Mouse (Mus musculus): ENCODE measurements around the gene Mcts2.
"Not testable (repeated sequence)": the region's sequence is repeated elsewhere in the genome, so short reads cannot be mapped to it uniquely, and the experiment has no call there.

Gene Mcts2

DNA sequence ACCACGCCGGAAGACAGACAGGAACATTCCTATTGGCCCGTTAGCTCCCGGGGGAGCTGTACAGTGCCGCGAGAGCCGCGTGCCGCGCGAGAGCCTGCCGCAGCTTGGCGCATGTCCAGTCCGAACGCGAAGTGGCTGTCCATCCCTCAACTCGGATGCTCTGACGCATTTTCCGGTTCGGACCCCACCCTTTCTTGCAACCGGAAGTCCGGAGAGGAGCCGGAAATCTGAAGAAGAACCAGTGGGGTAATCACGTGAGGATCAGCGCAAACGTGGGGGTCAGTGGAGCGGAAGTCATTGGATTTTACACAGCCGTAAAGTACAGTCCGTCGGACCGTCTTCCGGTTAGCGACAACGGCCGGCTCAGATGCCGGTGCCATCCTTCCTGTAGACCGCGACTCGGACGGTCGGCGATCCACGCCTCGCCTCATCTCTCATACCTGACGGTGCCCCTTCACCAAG is at the start of gene Mcts2:
Gene Mcts2, plus strand, starts transcription at position 230 of the 462 bp plus-strand sequence.
- peak; percentile 97 for DNase-seq (ENCODE audit: low spot score)

DNA sequence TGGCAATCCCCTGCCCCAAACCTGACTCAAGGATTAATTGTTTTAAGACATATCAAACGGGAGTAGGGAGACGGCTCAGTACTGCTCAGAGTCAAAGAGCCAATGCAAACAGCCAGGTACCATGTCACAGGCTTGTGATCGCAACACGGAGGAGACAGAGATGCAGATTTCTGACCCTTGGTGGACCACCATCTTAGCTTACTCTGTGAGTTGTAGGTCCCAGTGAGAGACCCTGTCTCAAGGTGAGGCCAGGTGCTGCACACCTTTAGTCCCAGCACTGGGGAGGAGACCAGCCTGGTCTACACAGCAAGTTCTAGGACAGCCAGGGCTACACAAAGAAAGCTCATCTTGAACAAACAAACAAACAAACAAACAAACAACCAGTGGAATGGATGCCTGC is 49.5 kb upstream of the Mcts2 start:
- DNase-seq (ENCODE audit: low spot score), result no peak

DNA sequence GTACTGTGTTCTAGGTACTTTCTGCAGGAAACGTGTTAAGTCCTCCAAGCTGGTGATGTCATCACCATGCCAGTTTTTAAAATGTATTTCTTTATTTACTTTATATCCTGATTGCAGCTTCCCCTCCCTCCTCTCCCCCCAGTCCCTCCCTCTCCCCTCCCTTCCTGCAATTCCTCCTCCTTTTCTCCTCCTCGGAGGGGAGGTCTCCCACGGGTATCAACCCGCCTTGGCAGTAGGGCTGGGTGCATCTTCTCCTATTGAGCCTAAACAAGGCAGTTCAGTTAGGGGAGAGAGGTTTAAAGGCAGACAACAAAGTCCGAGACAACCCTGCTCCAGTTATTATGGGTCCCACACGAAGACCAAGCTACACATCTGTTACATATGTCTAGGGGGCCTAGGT is 48.0 kb upstream of the Mcts2 start:
- DNase-seq (ENCODE audit: low spot score), result no peak

DNA sequence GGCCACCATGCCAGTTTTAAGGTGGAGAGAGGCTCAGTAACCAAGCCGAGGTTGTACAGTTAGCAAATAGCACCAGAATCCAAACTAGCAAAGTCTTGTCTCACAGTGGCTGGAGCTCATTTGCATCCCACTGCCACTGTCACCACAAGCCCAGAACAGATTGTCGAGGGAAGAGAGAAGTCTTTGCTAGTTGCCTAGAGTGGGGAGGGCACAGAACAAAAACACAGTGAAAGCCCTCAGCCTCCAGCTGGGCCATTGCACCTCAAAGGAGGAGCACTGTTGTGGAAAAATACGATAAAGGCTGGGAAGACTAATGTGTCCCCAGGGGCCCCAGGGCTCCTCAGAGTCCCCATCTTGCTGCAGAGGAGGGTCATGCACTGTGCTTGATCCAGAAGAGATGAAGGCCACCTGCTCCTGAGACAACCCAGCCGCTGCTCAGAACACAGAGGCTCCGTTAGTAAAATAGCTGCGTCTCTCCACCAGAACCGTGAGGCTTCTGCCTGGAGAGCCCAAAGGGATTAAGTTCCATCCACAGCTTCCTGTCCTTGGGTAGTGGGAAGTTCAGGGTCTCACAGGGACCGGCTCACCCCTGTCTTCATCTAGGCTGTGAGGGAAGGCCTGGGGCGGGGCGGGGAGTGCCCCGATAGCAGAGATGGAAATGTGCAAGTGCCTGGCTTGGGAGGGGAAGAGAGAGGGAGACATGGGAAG is 47.3 kb upstream of the Mcts2 start:
- peak; percentile 73 for DNase-seq (ENCODE audit: low spot score)

DNA sequence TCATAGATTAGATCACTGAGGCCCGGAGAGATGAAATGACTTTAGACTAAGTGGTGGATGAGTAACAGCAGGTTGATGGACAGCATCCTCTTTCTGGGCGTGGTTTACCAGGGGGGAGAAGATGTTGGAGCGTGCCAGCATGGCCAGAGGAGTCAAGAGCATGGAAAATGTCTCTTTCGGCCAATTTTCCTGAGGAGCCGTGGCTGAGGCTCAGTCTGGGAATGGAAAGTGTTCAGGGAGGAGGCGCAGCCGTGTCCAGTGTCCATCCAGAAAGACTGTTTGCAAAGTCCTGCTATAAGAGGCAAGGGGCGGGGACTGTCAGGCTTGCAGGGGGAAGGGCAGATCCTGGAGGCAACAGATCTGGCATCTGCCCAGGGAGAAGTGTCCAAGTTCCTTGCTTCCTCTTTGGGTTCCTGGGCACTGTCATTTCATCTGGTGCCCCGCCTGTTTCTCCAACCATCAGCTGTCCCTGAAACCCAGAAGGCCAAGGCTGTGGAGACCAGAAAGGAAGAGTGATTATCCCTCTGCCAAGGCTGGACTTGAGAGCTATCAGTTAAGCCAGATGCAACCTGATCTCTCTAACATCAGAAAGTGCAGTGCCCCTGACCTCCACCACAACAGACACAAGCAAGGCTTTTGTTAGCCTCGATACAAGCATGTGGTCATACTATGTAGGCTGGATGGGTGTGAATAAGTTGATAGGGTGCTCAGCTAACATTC is 33.8 kb upstream of the Mcts2 start:
- no peak for DNase-seq (ENCODE audit: low spot score)

DNA sequence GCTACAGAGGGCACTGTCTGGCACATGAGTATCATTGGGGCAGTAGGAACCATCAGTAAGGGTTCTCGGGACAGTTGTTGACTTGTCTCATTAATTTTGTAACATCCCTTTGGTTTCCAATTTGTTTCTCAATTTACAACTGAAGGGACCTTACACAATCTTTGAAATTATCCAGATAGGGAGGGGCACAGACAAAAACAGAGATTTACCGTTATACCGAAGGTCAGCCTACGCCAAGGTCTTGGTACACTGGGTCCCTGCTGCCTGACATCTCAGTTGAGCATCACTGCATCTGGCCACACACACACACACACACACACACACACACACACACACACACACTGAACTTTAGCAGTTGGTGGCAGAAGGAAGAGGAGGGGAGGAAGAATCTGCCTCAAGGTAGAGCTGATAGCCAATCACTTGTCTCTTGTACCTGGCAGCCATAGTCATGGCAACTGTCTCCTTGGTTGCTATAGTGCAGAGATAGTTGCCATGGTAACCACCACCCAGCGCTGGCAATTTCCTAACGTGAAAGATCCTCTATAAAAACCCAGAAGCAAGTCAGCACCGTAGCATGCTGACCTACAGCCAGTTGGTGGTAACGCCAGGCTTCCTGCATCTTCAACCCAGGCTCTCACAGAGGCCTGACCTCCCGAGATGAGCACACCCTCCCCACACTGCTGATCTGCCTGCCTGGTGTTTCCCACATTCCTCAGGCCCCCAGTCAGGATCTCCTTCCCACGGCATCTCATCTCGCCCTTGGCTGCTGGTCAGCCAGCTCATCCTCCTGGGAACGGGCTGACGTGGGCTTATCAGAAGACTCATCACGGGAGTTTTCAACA is 32.7 kb upstream of the Mcts2 start:
- no peak for DNase-seq (ENCODE audit: low spot score)

DNA sequence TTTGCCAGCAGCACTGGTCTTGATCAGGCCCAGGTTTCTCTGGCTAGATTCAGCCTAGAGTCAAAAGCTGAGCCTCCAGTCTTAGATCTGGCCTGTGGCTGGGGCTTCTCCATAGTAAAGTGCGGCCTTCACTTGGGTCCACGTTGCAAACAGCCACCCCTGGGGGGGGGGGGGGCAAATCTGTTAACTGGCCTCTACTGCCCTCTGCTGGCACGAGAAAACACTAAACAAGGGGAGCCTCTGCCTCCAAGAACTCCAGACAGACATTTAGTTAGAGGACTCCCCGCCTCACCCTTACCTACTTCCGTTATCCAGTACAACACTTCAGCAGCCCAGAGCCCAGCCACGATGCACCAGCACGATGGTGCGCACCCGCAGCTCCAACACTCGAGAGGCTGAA is 29.4 kb upstream of the Mcts2 start:
- no peak for DNase-seq (ENCODE audit: low spot score)

DNA sequence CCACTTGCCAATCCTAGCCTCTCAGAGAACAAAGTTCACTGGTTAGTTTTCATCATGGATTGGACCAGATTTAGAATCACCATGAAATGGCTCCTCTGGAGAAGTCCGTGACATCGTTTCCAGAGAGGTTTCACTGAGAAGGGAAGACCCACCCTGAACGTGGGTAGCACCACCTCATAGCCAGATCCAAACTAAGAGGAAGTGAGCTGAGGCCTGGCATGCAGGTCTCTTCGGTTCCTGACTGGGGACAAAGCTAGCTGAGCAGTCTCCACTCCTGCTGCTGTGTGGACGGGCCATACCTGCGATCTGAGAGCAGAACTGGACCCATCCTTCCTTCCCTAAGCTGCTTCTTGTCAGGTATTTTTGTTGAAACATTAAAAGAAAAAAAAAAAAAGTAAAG is 25.7 kb upstream of the Mcts2 start:
- DNase-seq (ENCODE audit: low spot score), result no peak

DNA sequence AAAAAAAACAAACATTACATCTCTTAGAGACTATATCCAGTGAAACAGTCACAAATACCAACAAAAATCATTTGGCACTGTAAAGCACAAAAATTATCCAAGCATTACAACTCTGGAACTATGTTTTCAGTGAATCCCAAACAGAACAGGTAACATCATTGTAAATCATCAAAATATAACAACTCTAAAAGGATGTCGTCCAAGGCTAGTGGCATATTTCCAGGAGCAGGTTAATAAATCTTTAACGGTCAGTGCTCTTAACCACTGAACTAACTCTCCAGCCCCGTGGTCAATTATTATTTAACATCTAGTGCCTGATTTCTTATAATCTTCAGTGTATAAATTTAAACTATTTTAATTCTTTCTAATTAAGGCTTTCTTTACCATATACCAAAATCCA is 20.6 kb upstream of the Mcts2 start:
- not testable (repeated sequence) for DNase-seq (ENCODE audit: low spot score)

DNA sequence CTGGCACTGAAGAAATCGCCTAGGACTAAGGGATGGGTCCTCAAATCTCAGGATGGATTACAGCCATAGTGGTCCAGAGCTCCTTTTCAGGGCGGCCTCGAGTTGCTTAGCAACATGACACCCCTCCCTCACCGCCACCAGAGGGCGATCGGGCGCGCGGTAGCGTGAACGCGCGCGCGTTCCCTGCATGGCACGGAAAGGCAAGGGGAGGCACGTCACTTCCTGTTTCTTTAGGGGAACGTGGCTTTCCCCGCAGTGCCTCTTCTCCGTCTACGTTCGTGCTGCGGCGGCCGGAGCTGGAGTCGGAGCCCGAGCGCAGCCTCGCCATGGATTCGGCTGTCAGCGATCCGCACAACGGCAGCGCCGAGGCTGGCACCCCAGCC is 17.6 kb upstream of the Mcts2 start, which contains the start of gene H13:
Gene H13, plus strand, starts transcription at position 206 of the 383 bp plus-strand sequence.
- peak; percentile 90 for DNase-seq (ENCODE audit: low spot score)

DNA sequence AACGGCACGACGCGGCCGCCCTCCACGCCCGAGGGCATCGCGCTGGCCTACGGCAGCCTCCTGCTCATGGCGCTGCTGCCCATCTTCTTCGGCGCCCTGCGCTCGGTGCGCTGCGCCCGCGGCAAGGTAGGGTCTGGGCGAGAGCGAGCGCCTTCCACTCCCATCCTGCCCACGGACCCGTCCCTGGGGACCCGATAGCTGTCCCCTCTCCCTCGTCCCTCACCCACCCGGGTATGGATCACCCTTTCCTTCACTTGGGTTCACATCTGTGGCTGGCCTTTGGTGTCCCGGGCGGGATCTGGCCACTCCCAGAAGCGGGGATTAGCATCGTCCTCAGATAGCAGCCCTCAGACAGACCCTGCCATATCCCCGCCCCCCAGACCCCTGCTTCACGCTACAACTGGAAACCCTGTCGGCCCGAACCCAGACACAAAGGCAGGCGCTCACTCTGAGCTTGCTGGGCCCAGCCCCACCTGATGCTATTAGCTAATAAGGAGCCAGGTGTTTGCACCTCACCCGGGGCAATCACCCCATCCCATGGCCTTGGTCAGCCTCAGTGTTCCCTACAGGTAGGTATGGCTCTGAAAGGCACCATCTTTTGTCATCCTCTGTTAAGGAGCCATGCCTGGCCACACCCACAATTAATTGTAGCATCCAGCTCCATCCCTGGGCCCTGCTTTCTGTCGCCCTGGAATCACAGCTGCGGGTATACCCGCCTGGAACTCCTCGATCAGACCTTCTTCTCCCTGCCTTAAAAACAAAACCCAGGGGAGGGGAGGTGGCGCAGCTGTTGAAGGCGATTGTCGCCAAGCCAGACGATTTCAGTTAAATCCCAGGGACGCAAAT is 17.0 kb upstream of the Mcts2 start:
- DNase-seq (ENCODE audit: low spot score), result peak; percentile 55

DNA sequence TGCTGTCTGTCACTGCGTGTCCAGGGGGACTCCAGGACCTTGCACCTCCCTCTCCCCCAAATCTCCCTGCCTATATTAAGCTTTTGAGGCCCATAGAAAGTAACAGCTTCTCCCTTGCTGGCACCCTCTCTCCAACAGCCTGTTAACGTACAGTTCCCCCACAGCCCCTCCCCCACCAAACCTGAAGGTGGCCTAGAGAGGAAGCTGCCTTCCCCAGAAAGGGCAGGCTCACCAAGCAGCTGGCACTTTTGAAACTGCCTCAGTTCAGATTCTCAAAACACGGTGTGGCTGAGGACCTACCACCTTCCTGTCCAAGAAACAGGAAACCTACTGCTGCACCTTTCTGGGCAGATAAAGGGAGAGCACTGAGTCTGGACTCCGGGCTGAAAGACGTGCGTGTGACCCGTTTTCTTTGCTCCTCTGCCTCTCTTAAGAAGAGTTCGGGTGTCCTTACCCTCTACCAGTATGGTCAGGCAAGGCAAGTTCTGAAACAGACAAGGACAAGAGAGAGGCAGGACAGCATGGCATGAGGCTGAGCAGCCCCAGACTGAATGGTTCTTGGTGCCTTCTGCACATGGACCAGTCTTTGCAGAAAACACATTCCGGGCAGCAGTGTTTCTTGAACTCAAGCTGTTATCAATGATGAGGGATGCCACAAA is 15.7 kb upstream of the Mcts2 start:
- DNase-seq (ENCODE audit: low spot score), result no peak

DNA sequence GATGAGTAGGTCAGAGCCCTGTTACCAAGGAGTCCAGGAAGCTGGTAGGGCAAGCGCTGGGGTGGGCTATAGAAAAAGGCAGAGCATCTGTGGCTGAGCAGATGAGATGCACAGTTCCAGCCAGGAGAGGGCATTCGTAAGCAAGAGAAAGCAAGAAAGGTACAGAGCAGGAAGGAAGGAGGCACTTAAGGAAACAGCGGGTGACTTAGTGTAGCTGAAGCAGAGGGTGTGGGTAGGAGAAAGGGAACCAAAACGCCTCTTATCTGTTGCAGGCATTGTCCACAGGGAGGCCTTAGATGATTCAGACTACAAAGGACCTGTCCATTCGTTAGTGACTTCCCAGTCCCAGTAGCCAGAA is 15.2 kb upstream of the Mcts2 start:
- no peak for DNase-seq (ENCODE audit: low spot score)

DNA sequence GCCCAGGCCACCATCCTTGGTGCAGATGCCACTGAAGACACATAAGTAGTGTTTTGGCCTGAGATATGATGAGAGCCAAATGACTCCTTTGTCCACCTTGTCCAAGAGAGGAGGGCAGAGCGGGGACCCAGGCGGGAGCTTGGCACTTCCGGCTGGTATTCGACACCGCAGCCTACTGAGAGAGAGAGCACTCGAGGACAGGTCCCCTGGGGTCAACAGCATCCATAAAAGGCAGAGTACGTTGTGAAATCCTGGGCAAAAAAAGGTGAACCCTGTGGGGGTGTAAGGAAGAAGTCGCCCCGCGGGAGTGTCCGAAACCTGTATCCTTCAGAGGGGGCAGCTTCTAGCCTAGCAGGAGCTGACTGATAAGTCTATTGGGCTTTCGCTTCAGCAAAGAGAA is 14.7 kb upstream of the Mcts2 start:
- no peak for DNase-seq (ENCODE audit: low spot score)

DNA sequence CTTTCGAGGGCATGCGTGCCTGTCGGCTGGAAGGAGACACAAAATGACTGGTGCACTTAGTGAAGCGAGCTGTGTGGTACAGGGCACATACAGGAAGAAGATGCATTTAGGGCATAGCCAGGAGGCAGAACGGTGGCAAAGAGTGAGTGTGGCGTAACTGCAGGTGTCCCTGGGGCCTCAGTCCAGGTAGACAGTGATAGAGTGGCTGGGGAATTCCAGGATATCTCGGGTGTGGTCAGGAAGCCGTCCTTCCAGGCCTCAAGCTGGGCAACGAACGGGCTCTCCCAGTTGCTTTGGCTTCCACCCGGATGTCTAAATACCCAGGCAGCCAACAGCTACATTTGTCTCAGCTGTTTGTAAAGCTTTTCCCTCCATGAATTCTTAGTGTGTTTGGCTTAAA is 12.7 kb upstream of the Mcts2 start:
- DNase-seq (ENCODE audit: low spot score), result no peak

DNA sequence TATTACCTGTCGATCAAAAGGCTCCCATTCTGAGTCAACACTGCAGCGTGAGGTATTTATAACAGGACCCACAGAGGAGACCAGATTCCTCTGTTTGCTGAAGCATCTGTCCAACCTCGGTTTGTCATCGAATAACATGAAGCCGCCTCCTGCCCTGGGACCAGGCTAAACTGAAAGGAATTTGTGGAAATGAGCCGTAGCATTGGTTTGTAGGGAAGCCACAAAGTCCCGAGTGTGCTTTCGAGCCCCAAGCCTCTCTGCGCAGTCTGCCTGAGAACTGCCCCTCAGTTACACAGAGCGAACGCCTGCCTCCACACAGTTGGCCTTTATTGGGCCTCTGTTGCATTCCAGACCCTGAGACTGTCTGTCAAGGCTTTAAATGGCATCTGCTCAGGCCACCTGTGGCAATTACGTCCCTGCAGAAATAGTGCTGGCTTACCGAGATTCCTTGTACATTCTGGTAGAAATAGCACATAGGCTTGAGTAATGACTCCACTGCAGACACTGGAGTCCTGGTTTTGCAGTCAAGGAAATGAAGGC is 11.5 kb upstream of the Mcts2 start:
- DNase-seq (ENCODE audit: low spot score), result no peak

DNA sequence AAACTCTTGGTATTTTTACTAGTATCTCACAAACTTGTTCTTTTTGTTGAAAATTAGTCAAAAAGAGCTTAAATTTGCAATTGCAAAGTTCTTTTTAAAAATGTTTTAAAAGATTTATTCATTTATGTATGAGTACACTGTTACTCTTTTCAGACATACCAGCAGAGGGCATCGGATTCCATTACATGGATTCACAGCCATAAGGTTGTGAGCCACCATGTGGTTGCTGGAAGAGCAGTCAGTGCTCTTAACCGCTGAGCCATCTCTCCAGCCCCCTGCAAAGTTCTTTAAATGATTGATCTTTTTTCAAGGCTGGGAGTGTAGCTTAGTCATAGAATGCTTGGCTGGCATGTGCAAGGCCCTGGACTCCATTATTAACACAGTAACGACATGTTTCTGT is 8.5 kb upstream of the Mcts2 start:
- DNase-seq (ENCODE audit: low spot score), result no peak

DNA sequence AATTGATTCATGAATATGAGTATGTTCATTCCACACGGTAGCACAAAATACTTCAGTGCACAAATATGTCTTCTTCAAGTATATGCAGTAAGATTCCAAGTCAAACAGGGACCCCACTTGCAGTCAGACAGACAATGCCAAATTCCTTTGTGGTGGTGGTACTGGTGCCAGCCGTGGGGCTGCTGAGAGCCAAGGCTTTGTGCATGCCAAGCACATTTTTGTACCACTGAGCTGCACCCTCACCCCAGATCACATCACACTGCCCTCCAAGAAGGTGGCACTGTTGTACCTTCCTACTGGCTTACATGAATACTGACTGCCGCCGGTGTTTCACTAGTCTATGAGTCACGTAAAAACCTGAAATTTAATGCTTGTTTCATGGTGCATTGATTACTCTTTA is 7.9 kb upstream of the Mcts2 start:
- no peak for DNase-seq (ENCODE audit: low spot score)

DNA sequence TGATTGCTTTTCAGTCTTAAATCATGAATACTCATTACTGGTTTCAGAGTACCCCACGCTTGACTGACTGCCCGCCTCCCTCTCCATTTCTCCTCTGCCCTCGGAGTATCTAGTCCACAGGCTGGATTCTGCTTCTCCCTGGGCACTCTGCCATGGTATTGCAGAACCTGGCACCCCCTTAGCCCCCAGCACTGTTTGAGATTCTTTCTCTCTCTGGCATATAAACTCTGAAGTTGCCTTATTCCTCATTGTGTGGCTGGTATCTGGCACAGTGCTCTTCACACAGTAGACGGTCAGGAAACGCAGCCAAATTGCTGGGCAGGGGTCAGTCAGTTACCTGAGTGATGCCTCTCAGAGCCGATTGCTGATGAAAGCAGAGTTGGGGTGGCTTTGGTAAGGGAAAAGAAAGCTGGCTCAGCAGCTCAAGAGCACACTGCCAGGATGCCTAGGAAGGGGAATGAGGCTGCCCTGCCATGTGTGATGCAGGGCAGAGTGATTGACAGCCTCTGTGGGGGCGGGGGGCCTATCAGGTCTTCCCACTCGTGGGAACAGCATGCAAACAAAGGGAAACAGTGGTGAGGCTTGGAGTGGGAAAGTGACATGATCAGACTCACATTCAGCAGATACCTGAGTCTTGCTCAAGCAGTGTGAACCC is 7.0 kb upstream of the Mcts2 start:
- DNase-seq (ENCODE audit: low spot score), result no peak

DNA sequence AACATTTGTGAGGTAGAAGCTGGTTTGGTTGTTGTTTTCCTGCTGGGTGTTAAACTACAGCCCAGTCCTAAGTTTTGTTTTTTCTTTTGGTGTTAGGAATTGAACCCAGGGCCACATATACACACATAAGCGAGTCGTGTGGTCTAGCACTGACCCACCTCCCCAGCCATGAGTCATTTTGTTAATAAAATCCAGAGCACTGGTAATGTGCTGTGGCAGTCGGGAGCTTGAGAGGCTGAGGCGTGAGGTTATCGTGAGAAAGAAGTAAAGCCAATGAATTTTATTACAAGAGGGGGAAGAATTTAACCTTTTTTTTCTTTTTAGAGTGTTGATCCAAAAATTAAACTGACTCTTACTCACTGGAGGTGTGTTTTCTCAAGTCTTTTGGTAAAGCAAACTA is 3.7 kb upstream of the Mcts2 start:
- DNase-seq (ENCODE audit: low spot score), result no peak

DNA sequence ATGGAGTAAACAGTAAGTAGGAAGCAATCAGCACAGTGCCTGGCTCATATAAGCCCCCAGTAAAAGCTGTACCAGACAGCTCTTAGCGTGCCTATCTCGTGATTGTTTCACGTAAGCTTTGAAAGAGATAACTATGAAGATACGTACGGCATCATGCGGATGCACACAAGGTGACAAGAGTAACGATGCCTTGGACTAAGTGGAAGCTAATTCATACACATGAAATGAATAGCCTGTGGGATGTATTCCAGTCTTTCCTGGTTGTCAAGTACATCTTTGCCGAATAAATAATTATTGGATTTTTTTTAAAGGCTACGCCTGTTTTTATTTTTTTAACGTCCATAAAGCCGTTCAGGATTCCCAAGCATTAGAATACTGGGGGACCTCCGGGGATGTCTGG is 436 bp upstream of the Mcts2 start:
- DNase-seq (ENCODE audit: low spot score), result no peak
